Comparison of ENCODE assay signal across 36 mouse cellular contexts in the genomic region with DNA sequence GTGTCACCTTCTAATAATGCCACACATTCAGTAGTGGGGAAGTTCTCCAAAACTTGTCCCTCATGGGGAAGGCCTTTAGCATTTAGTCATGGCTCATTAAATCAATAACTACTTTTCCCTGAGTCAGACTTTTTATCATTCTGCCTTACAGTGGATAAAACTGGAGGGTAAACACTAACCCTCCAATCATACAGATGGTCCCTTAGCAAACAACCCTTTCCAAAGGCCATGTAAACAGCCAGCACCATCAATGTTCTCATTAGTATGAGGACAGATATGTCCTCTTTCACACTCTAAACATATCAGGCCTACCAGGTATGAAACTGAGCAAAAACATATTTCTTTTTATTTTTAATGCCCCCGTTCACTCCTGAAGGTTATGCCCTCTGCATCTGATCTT.
"Had no signal": no experiment of that assay in that cellular context is flagged by ENCODE, and none has a peak within 500 bp of the region (broad histone marks: within the 10 kb centered on the region; RNA-seq: fewer than 3 reads in every experiment).

No protein-coding gene starts in this region.

- H3K36me3 ChIP-seq: heart, embryonic 10.5 days; heart, embryonic 12.5 days; heart, embryonic 13.5 days; heart, embryonic 15.5 days; hindbrain, embryonic 10.5 days; hindbrain, embryonic 12.5 days; hindbrain, embryonic 13.5 days; hindbrain, embryonic 15.5 days; intestine, embryonic 15.5 days; kidney, embryonic 15.5 days had no signal

- ATAC-seq: hindbrain, embryonic 16.5 days; hindbrain, postnatal 0 days; inflammation-experienced regulatory T-cells, adult 6 months; intestine, embryonic 15.5 days; intestine, embryonic 16.5 days; intestine, postnatal 0 days had no signal

- DNase-seq: heart, adult 18-20 months; heart, adult 2 months; heart, postnatal 10 days; heart, postnatal 14 days; heart, postnatal 36 days; heart, postnatal 4 days; kidney, adult 11 months; kidney, adult 18-20 months; kidney, adult 2 months; kidney, adult 8-10 months; kidney, adult 9 months; kidney, postnatal 10 days; kidney, postnatal 14 days; kidney, postnatal 25 days; kidney, postnatal 36 days; kidney, postnatal 4 days; layer of hippocampus, adult 9-11 months had no signal

- H3K9me3 ChIP-seq: heart, embryonic 10.5 days; heart, embryonic 12.5 days; heart, embryonic 13.5 days; heart, embryonic 15.5 days; hindbrain, embryonic 10.5 days; hindbrain, embryonic 12.5 days; hindbrain, embryonic 13.5 days; hindbrain, embryonic 15.5 days; intestine, embryonic 15.5 days; kidney, embryonic 15.5 days had no signal

- H3K4me2 ChIP-seq: heart, embryonic 11.5 days; heart, embryonic 12.5 days; heart, embryonic 13.5 days; heart, embryonic 15.5 days; hindbrain, embryonic 12.5 days; hindbrain, embryonic 13.5 days; hindbrain, embryonic 14.5 days; hindbrain, embryonic 15.5 days; intestine, embryonic 15.5 days; kidney, embryonic 15.5 days had no signal

- H3K9ac ChIP-seq: heart, embryonic 12.5 days; heart, embryonic 13.5 days; heart, embryonic 15.5 days; hindbrain, embryonic 12.5 days; hindbrain, embryonic 13.5 days; hindbrain, embryonic 14.5 days; hindbrain, embryonic 15.5 days; intestine, embryonic 15.5 days; kidney, embryonic 15.5 days had no signal

- H3K4me1 ChIP-seq: heart, embryonic 10.5 days; heart, embryonic 12.5 days; heart, embryonic 13.5 days; heart, embryonic 15.5 days; hindbrain, embryonic 10.5 days; hindbrain, embryonic 12.5 days; hindbrain, embryonic 15.5 days; intestine, embryonic 15.5 days; kidney, embryonic 15.5 days had no signal

- H3K27ac ChIP-seq: heart, adult 2 months; heart, embryonic 10.5 days; heart, embryonic 13.5 days; heart, embryonic 15.5 days; hindbrain, embryonic 10.5 days; hindbrain, embryonic 12.5 days; hindbrain, embryonic 13.5 days; hindbrain, embryonic 14.5 days; hindbrain, embryonic 15.5 days; hindbrain, postnatal 0 days; intestine, embryonic 15.5 days; kidney, embryonic 15.5 days; kidney, postnatal 0 days; layer of hippocampus, adult 2 months had no signal

- H3K27me3 ChIP-seq: heart, embryonic 12.5 days; heart, embryonic 13.5 days; heart, embryonic 15.5 days; hindbrain, embryonic 12.5 days; hindbrain, embryonic 13.5 days; hindbrain, embryonic 15.5 days; intestine, embryonic 15.5 days; kidney, embryonic 15.5 days had no signal

- H3K4me3 ChIP-seq: heart, adult 2 months; heart, embryonic 10.5 days; heart, embryonic 12.5 days; heart, embryonic 13.5 days; heart, embryonic 15.5 days; hindbrain, embryonic 10.5 days; hindbrain, embryonic 12.5 days; hindbrain, embryonic 13.5 days; hindbrain, embryonic 15.5 days; intestine, embryonic 15.5 days; kidney, embryonic 15.5 days; layer of hippocampus, adult 2 months had no signal
